Mouse (Mus musculus): Measurements from ENCODE around the gene Gm35549. TPM values are rescaled to one million over a fixed set of nuclear protein-coding genes. Genes with fewer than 3 reads are reported as not detected.

The Gm35549 gene
- 0.60 and 0.73 TPM in 2 replicates for polyA plus RNA-seq (2014; fragmentation: Nextera tagmentation; extraction: Ambion mirVana)

- no peaks in the 10 kb centered on the region for H3K4me1 ChIP-seq (ENCODE audit: control insufficient read depth, insufficient read depth, low read length)
- no peaks in the 10 kb centered on the region for H3K27me3 ChIP-seq (ENCODE audit: control insufficient read depth, insufficient read depth, low read length)
- no peak for DNase-seq (ENCODE audit: low spot score)
- H3K4me3 ChIP-seq (ENCODE audit: low read depth, low read length) = no peak within 1 kb of the TSS
- no peak within 1 kb of the TSS for H3K4me2 ChIP-seq (ENCODE audit: low read depth, low read length)
- H3K9me3 ChIP-seq (replicated peaks; ENCODE audit: control insufficient read depth, low read length) = no peaks in the 10 kb centered on the region
- no peak for ATAC-seq (replicated peaks; ENCODE audit: insufficient number of reproducible peaks, low FRiP score, low TSS enrichment, low read depth)
- WGBS = 83% methylated on average over 3 of the region's 3 CpGs
- H3K9ac ChIP-seq (replicated peaks; ENCODE audit: low read length) = no peak within 1 kb of the TSS
- no peaks in the 10 kb centered on the region for H3K36me3 ChIP-seq (replicated peaks; ENCODE audit: control insufficient read depth, insufficient read depth, low read depth, low read length)
- no peak within 1 kb of the TSS for H3K27ac ChIP-seq (replicated peaks; ENCODE audit: low read depth, low read length)
These were observed at the start of gene Gm35549 for GRCm38 (mm10) chr9:122843760-122844159. Gene Gm35549, minus strand, starts transcription at chr9:122844035.

DNA sequence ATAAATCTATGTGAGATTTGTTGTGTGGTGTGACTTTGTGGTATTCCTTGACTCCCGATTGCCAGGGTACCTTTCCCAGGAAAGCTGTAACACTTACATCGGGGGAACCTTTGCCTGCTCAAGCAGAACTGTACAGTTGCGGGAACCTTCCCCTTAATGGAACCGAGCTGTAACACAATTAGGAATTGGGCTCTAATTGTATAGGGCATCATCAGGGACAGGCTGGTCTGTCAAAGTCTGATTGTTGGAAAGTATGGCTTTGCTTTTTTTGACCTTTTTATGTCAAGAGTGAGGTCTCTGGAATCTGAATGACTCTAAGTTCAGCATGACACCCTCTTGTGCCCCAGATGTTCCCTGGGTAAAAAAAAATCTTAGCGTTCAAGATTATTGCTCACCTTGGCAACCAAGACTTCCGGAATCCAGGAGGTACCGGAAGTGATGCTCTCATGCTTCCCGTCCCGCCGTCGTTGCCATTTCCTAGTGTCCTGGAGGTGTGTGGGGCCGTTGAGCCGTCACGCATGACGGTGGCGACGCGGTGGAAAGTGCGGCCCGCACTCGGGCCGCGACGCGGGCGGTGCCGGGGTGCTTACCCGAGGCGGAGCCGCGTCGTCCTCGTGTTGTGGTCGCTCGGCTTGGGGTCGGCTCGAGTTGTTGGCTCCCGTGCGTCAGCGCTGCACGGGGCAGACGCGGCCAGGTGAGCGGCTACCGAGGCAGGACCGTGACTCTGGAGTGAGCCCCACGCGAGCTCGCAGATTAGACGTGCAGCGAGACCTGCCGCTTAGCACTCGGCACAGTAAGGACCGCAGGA is 42.7 kb upstream of the Gm35549 start:
- Histone ChIP-seq H3K36me3 (replicated peaks; ENCODE audit: control insufficient read depth, insufficient read depth, low read depth, low read length) (no peaks in the 10 kb centered on the region), H3K4me1 (ENCODE audit: control insufficient read depth, insufficient read depth, low read length) (no peaks in the 10 kb centered on the region), H3K27ac (replicated peaks; ENCODE audit: low read depth, low read length) (no peak overlapping the region), H3K9ac (replicated peaks; ENCODE audit: low read length) (peak overlapping the region; percentile 71), H3K4me2 (ENCODE audit: low read depth, low read length) (peak overlapping the region; percentile 83), H3K9me3 (replicated peaks; ENCODE audit: control insufficient read depth, low read length) (no peaks in the 10 kb centered on the region), H3K27me3 (ENCODE audit: control insufficient read depth, insufficient read depth, low read length) (no peaks in the 10 kb centered on the region), H3K4me3 (ENCODE audit: low read depth, low read length) (peak overlapping the region; percentile 70)
- DNase-seq (ENCODE audit: low spot score) (peak; percentile 85), ATAC-seq (replicated peaks; ENCODE audit: insufficient number of reproducible peaks, low FRiP score, low TSS enrichment, low read depth) (peak; percentile 75)
- WGBS = 7% methylated on average over 54 of the region's 54 CpGs

- WGBS = 84% methylated on average over 3 of the region's 3 CpGs
- H3K4me2 ChIP-seq (ENCODE audit: low read depth, low read length) = no peak within 1 kb of the TSS; the same call in 1 of the 2 replicates
- no peak within 1 kb of the TSS for H3K9ac ChIP-seq (replicated peaks; ENCODE audit: low read length)
- no peak within 1 kb of the TSS for H3K27ac ChIP-seq (replicated peaks; ENCODE audit: low read depth, low read length)
- no peak for ATAC-seq (replicated peaks; ENCODE audit: insufficient number of reproducible peaks, low FRiP score, low TSS enrichment, low read depth)
- H3K4me1 ChIP-seq (ENCODE audit: control insufficient read depth, insufficient read depth, low read length) = no peaks in the 10 kb centered on the region
- H3K4me3 ChIP-seq (ENCODE audit: low read depth, low read length) = peak within 1 kb of the TSS; percentile 70; the same call in 1 of the 2 replicates
- DNase-seq (ENCODE audit: low spot score) = no peak
- H3K9me3 ChIP-seq (replicated peaks; ENCODE audit: control insufficient read depth, low read length) = no peaks in the 10 kb centered on the region
- H3K36me3 ChIP-seq (replicated peaks; ENCODE audit: control insufficient read depth, insufficient read depth, low read depth, low read length) = no peaks in the 10 kb centered on the region
- no peaks in the 10 kb centered on the region for H3K27me3 ChIP-seq (ENCODE audit: control insufficient read depth, insufficient read depth, low read length)
These were observed 41.5 kb upstream of the Gm35549 start, which contains the start of gene Zkscan7 for GRCm38 (mm10) chr9:122885385-122885784. Gene Zkscan7, plus strand, starts transcription at chr9:122885685.

DNA sequence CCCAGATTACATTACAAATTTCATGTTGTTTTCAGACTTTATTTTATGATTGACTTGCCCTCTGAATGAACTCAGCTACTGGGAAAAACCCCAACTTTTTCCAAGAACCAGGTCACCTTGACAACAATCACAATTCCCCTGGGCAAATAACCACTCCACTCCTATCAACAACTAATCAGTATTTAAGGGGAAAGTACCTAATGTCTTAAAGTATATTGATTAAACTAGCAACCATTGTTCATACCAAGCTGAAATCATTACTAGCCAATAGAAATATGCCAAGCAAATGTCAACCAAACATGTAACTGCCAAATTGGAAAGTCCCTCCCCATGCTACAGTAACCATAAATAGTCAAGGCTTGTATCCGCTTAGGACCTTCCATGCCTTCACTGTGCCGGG is 31.3 kb upstream of the Gm35549 start:
- no peak for ATAC-seq (replicated peaks; ENCODE audit: insufficient number of reproducible peaks, low FRiP score, low TSS enrichment, low read depth)
- no peak overlapping the region for H3K4me2 ChIP-seq (ENCODE audit: low read depth, low read length)
- H3K9ac ChIP-seq (replicated peaks; ENCODE audit: low read length) = no peak overlapping the region
- no peaks in the 10 kb centered on the region for H3K9me3 ChIP-seq (replicated peaks; ENCODE audit: control insufficient read depth, low read length)
- no peak for DNase-seq (ENCODE audit: low spot score)
- 88% methylated on average over 2 of the region's 2 CpGs for WGBS
- no peak overlapping the region for H3K27ac ChIP-seq (replicated peaks; ENCODE audit: low read depth, low read length)
- H3K4me3 ChIP-seq (ENCODE audit: low read depth, low read length) = no peak overlapping the region
- H3K27me3 ChIP-seq (ENCODE audit: control insufficient read depth, insufficient read depth, low read length) = no peaks in the 10 kb centered on the region
- H3K4me1 ChIP-seq (ENCODE audit: control insufficient read depth, insufficient read depth, low read length) = no peaks in the 10 kb centered on the region
- H3K36me3 ChIP-seq (replicated peaks; ENCODE audit: control insufficient read depth, insufficient read depth, low read depth, low read length) = no peaks in the 10 kb centered on the region

DNA sequence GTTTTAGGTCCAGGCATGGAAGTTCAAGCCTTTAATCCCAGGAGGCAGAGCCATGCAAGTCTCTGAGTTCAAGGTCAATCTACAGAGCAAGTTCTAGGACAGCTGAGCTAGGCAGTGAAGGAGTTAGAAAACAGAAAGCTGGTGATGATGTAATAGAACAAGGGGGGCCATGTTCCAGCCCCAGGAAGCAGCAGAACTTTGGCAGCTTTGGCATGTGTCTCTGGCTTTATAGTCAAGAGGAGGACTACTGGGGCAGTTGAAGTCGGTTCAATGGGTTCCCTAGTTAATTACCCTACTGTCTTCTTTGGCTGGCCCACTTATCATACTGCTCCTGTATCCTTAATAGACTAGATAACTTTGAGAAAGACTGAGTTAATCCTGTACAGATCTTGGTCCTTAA is 30.8 kb upstream of the Gm35549 start:
- ATAC-seq (replicated peaks; ENCODE audit: insufficient number of reproducible peaks, low FRiP score, low TSS enrichment, low read depth) (no peak), DNase-seq (ENCODE audit: low spot score) (no peak)
- Histone ChIP-seq H3K36me3 (replicated peaks; ENCODE audit: control insufficient read depth, insufficient read depth, low read depth, low read length) (no peaks in the 10 kb centered on the region), H3K4me3 (ENCODE audit: low read depth, low read length) (no peak overlapping the region), H3K9ac (replicated peaks; ENCODE audit: low read length) (no peak overlapping the region), H3K27me3 (ENCODE audit: control insufficient read depth, insufficient read depth, low read length) (no peaks in the 10 kb centered on the region), H3K4me2 (ENCODE audit: low read depth, low read length) (no peak overlapping the region), H3K4me1 (ENCODE audit: control insufficient read depth, insufficient read depth, low read length) (no peaks in the 10 kb centered on the region), H3K9me3 (replicated peaks; ENCODE audit: control insufficient read depth, low read length) (no peaks in the 10 kb centered on the region), H3K27ac (replicated peaks; ENCODE audit: low read depth, low read length) (no peak overlapping the region)
- WGBS = 57% methylated on average over 1 of the region's 1 CpGs

DNA sequence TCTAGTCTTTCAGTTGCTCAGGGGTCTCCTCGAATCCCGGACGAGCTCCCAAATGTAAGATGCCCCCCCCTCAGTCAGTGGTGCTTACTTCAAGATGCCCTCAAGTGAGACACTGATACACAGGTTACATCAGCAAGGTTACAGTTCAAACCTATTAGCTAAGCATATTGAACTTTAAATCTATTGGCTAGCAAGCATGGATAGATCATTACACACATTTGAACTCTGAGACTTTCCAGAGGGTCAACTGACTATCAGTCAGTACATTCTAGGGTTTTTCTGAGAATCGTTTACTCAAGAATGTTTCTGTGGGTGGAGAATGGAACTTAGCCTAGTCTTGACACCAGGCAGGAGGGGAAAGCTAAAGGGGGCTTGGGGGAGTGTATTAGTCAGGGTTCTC is 28.8 kb upstream of the Gm35549 start:
- DNase-seq (ENCODE audit: low spot score) (no peak), ATAC-seq (replicated peaks; ENCODE audit: insufficient number of reproducible peaks, low FRiP score, low TSS enrichment, low read depth) (no peak)
- H3K4me1 ChIP-seq (ENCODE audit: control insufficient read depth, insufficient read depth, low read length) = no peaks in the 10 kb centered on the region
- no peaks in the 10 kb centered on the region for H3K36me3 ChIP-seq (replicated peaks; ENCODE audit: control insufficient read depth, insufficient read depth, low read depth, low read length)
- H3K27me3 ChIP-seq (ENCODE audit: control insufficient read depth, insufficient read depth, low read length) = no peaks in the 10 kb centered on the region
- 91% methylated on average over 4 of the region's 4 CpGs for WGBS
- no peak overlapping the region for H3K9ac ChIP-seq (replicated peaks; ENCODE audit: low read length)
- H3K9me3 ChIP-seq (replicated peaks; ENCODE audit: control insufficient read depth, low read length) = no peaks in the 10 kb centered on the region
- H3K4me3 ChIP-seq (ENCODE audit: low read depth, low read length) = no peak overlapping the region
- no peak overlapping the region for H3K27ac ChIP-seq (replicated peaks; ENCODE audit: low read depth, low read length)
- no peak overlapping the region for H3K4me2 ChIP-seq (ENCODE audit: low read depth, low read length)

GRCm38 (mm10) chr9:122866192-122866591 is 22.4 kb upstream of the Gm35549 start:
- Histone ChIP-seq H3K4me2 (ENCODE audit: low read depth, low read length) (peak overlapping the region; percentile 22; the same call in 1 of the 2 replicates), H3K4me3 (ENCODE audit: low read depth, low read length) (peak overlapping the region; percentile 70), H3K36me3 (replicated peaks; ENCODE audit: control insufficient read depth, insufficient read depth, low read depth, low read length) (peaks cover 8% of the 10 kb centered on the region), H3K9ac (replicated peaks; ENCODE audit: low read length) (no peak overlapping the region; the same call in 1 of the 2 replicates), H3K27me3 (ENCODE audit: control insufficient read depth, insufficient read depth, low read length) (no peaks in the 10 kb centered on the region), H3K27ac (replicated peaks; ENCODE audit: low read depth, low read length) (no peak overlapping the region), H3K4me1 (ENCODE audit: control insufficient read depth, insufficient read depth, low read length) (no peaks in the 10 kb centered on the region), H3K9me3 (replicated peaks; ENCODE audit: control insufficient read depth, low read length) (no peaks in the 10 kb centered on the region)
- DNase-seq (ENCODE audit: low spot score) (no peak), ATAC-seq (replicated peaks; ENCODE audit: insufficient number of reproducible peaks, low FRiP score, low TSS enrichment, low read depth) (peak; percentile 50; the same call in 1 of the 2 replicates)
- 89% methylated on average over 4 of the region's 4 CpGs for WGBS

GRCm38 (mm10) chr9:122865697-122866166 is 21.9 kb upstream of the Gm35549 start, which contains the start of gene Zfp445:
Gene Zfp445, minus strand, starts transcription at chr9:122866006.
- peaks cover 13% of the 10 kb centered on the region for H3K36me3 ChIP-seq (replicated peaks; ENCODE audit: control insufficient read depth, insufficient read depth, low read depth, low read length)
- H3K4me3 ChIP-seq (ENCODE audit: low read depth, low read length) = peak within 1 kb of the TSS; percentile 70
- H3K9me3 ChIP-seq (replicated peaks; ENCODE audit: control insufficient read depth, low read length) = no peaks in the 10 kb centered on the region
- H3K27ac ChIP-seq (replicated peaks; ENCODE audit: low read depth, low read length) = no peak within 1 kb of the TSS; the same call in 1 of the 2 replicates
- no peaks in the 10 kb centered on the region for H3K27me3 ChIP-seq (ENCODE audit: control insufficient read depth, insufficient read depth, low read length)
- peak within 1 kb of the TSS; percentile 67 for H3K4me2 ChIP-seq (ENCODE audit: low read depth, low read length)
- ATAC-seq (replicated peaks; ENCODE audit: insufficient number of reproducible peaks, low FRiP score, low TSS enrichment, low read depth) (peak; percentile 94), DNase-seq (ENCODE audit: low spot score) (peak; percentile 94)
- under 1% methylated on average over 33 of the region's 34 CpGs for WGBS
- H3K4me1 ChIP-seq (ENCODE audit: control insufficient read depth, insufficient read depth, low read length) = no peaks in the 10 kb centered on the region
- peak within 1 kb of the TSS; percentile 89 for H3K9ac ChIP-seq (replicated peaks; ENCODE audit: low read length)
